Mouse (Mus musculus): Measurements from ENCODE around the gene Trim17. TPM values are rescaled to one million over a fixed set of nuclear protein-coding genes. Genes with fewer than 3 reads are reported as not detected.

Gene Trim17
- polyA plus RNA-seq, 1 experiment = 7.4 TPM

GRCm38 (mm10) chr11:58995061-58995806 is 40.7 kb downstream of the Trim17 start:
- TF ChIP-seq POLR2A (IDR thresholded peaks at IDR 0.05; ENCODE audit: extremely low read depth, insufficient read depth, low read length) = no peak
- TF ChIP-seq CTCF (IDR thresholded peaks at IDR 0.05; ENCODE audit: extremely low read depth, insufficient read depth, low read length) = no peak
- H3K4me3 ChIP-seq (ENCODE audit: insufficient read depth, low read length) = no peak overlapping the region; the same call in 1 of the 2 replicates
- H3K27ac ChIP-seq (ENCODE audit: insufficient read depth, low read length) = no peak overlapping the region
- peaks cover 1% of the 10 kb centered on the region; the same call in 1 of the 2 replicates for H3K4me1 ChIP-seq (ENCODE audit: control insufficient read depth, insufficient read depth, low read length)

GRCm38 (mm10) chr11:58995807-58996370 is 41.4 kb downstream of the Trim17 start:
- TF ChIP-seq POLR2A (IDR thresholded peaks at IDR 0.05; ENCODE audit: extremely low read depth, insufficient read depth, low read length) (no peak), CTCF (IDR thresholded peaks at IDR 0.05; ENCODE audit: extremely low read depth, insufficient read depth, low read length) (0 out of 2 replicates have a peak, but pooled peaks have one; percentile 8)
- Histone ChIP-seq H3K4me1 (ENCODE audit: control insufficient read depth, insufficient read depth, low read length) (peaks cover 1% of the 10 kb centered on the region; the same call in 1 of the 2 replicates), H3K4me3 (ENCODE audit: insufficient read depth, low read length) (no peak overlapping the region), H3K27ac (ENCODE audit: insufficient read depth, low read length) (no peak overlapping the region)

- TF ChIP-seq POLR2A (IDR thresholded peaks at IDR 0.05; ENCODE audit: extremely low read depth, insufficient read depth, low read length) (no peak), CTCF (IDR thresholded peaks at IDR 0.05; ENCODE audit: extremely low read depth, insufficient read depth, low read length) (no peak)
- Histone ChIP-seq H3K27ac (ENCODE audit: insufficient read depth, low read length) (no peak overlapping the region), H3K4me1 (ENCODE audit: control insufficient read depth, insufficient read depth, low read length) (peaks cover 1% of the 10 kb centered on the region; the same call in 1 of the 2 replicates), H3K4me3 (ENCODE audit: insufficient read depth, low read length) (no peak overlapping the region)
These were observed 43.1 kb downstream of the Trim17 start for GRCm38 (mm10) chr11:58997541-58997940.

- no peak for TF ChIP-seq CTCF (IDR thresholded peaks at IDR 0.05; ENCODE audit: extremely low read depth, insufficient read depth, low read length)
- TF ChIP-seq POLR2A (IDR thresholded peaks at IDR 0.05; ENCODE audit: extremely low read depth, insufficient read depth, low read length) = no peak
- H3K4me3 ChIP-seq (ENCODE audit: insufficient read depth, low read length) = no peak overlapping the region
- H3K4me1 ChIP-seq (ENCODE audit: control insufficient read depth, insufficient read depth, low read length) = peaks cover 1% of the 10 kb centered on the region; the same call in 1 of the 2 replicates
- H3K27ac ChIP-seq (ENCODE audit: insufficient read depth, low read length) = no peak overlapping the region
These were observed 44.7 kb downstream of the Trim17 start for GRCm38 (mm10) chr11:58999158-58999557.

- no peak for TF ChIP-seq POLR2A (IDR thresholded peaks at IDR 0.05; ENCODE audit: extremely low read depth, insufficient read depth, low read length)
- TF ChIP-seq CTCF (IDR thresholded peaks at IDR 0.05; ENCODE audit: extremely low read depth, insufficient read depth, low read length) = no peak
- no peak overlapping the region for H3K4me3 ChIP-seq (ENCODE audit: insufficient read depth, low read length)
- no peak overlapping the region for H3K27ac ChIP-seq (ENCODE audit: insufficient read depth, low read length)
- H3K4me1 ChIP-seq (ENCODE audit: control insufficient read depth, insufficient read depth, low read length) = peaks cover 1% of the 10 kb centered on the region; the same call in 1 of the 2 replicates
These were observed 45.3 kb downstream of the Trim17 start for GRCm38 (mm10) chr11:58999830-59000229.

GRCm38 (mm10) chr11:59000635-59001034 is 46.1 kb downstream of the Trim17 start:
- H3K27ac ChIP-seq (ENCODE audit: insufficient read depth, low read length) = no peak overlapping the region
- TF ChIP-seq CTCF (IDR thresholded peaks at IDR 0.05; ENCODE audit: extremely low read depth, insufficient read depth, low read length) = no peak
- no peak for TF ChIP-seq POLR2A (IDR thresholded peaks at IDR 0.05; ENCODE audit: extremely low read depth, insufficient read depth, low read length)
- H3K4me1 ChIP-seq (ENCODE audit: control insufficient read depth, insufficient read depth, low read length) = no peaks in the 10 kb centered on the region; the same call in 1 of the 2 replicates
- no peak overlapping the region for H3K4me3 ChIP-seq (ENCODE audit: insufficient read depth, low read length)

- TF ChIP-seq POLR2A (IDR thresholded peaks at IDR 0.05; ENCODE audit: extremely low read depth, insufficient read depth, low read length) = no peak
- Histone ChIP-seq H3K27ac (ENCODE audit: insufficient read depth, low read length) (no peak overlapping the region), H3K4me3 (ENCODE audit: insufficient read depth, low read length) (no peak overlapping the region), H3K4me1 (ENCODE audit: control insufficient read depth, insufficient read depth, low read length) (no peaks in the 10 kb centered on the region)
These were observed 48.0 kb downstream of the Trim17 start for GRCm38 (mm10) chr11:59002327-59003079.

- Histone ChIP-seq H3K27ac (ENCODE audit: insufficient read depth, low read length) (0 out of 2 replicates have a peak overlapping the region, but pooled peaks have one; percentile 1), H3K4me1 (ENCODE audit: control insufficient read depth, insufficient read depth, low read length) (peaks cover 3% of the 10 kb centered on the region; the same call in 1 of the 2 replicates), H3K4me3 (ENCODE audit: insufficient read depth, low read length) (no peak overlapping the region)
- peak; percentile 38; the same call in 1 of the 2 replicates for TF ChIP-seq CTCF (IDR thresholded peaks at IDR 0.05; ENCODE audit: extremely low read depth, insufficient read depth, low read length)
- TF ChIP-seq POLR2A (IDR thresholded peaks at IDR 0.05; ENCODE audit: extremely low read depth, insufficient read depth, low read length) = no peak
These were observed 60.6 kb downstream of the Trim17 start for GRCm38 (mm10) chr11:59015052-59015451.

Other genes starting within 250 kb of the Trim17 start
- gene Olfr318, start 230.7 kb upstream of the Trim17 start, polyA plus RNA-seq (2012; rRNA removed) = not detected in 2 replicates
- 0.21 and 0.27 TPM in 2 replicates for gene Olfr317, start 215.5 kb upstream of the Trim17 start, polyA plus RNA-seq (2012; rRNA removed)
- 1.6 and 2.3 TPM in 2 replicates for gene Olfr316, start 202.0 kb upstream of the Trim17 start, polyA plus RNA-seq (2012; rRNA removed)
- gene Olfr315, start 181.5 kb upstream of the Trim17 start, polyA plus RNA-seq (2012; rRNA removed) = not detected in 2 replicates
- gene Olfr314, start 171.7 kb upstream of the Trim17 start, polyA plus RNA-seq (2012; rRNA removed) = not detected in 2 replicates
- gene Fam183b, start 152.7 kb upstream of the Trim17 start, polyA plus RNA-seq (2012; rRNA removed) = 1.7 and 2.2 TPM in 2 replicates
- gene Olfr313, start 139.7 kb upstream of the Trim17 start, polyA plus RNA-seq (2012; rRNA removed) = not detected in 2 replicates
- not detected in 2 replicates for gene Olfr312, start 125.4 kb upstream of the Trim17 start, polyA plus RNA-seq (2012; rRNA removed)
- 0.06 TPM in 1 of 2 replicates, not detected in the other for gene Olfr311, start 115.4 kb upstream of the Trim17 start, polyA plus RNA-seq (2012; rRNA removed)
- gene Gm12258, start 107.5 kb upstream of the Trim17 start, polyA plus RNA-seq (2012; rRNA removed) = 18.2 and 21.5 TPM in 2 replicates
- gene 2810021J22Rik, start 87.5 kb upstream of the Trim17 start, polyA plus RNA-seq (2012; rRNA removed) = 5.7 and 5.9 TPM in 2 replicates
- 5.6 and 6.0 TPM in 2 replicates for gene Zfp39, start 50.5 kb upstream of the Trim17 start, polyA plus RNA-seq (2012; rRNA removed)
- not detected in 2 replicates for gene Btnl10, start 36.8 kb upstream of the Trim17 start, polyA plus RNA-seq (2012; rRNA removed)
- 567 and 588 TPM in 2 replicates for gene Rnf187, start 15.8 kb upstream of the Trim17 start, polyA plus RNA-seq (2012; rRNA removed)
- 101 and 112 TPM in 2 replicates for gene Hist3h2ba, start 5.8 kb upstream of the Trim17 start, polyA plus RNA-seq (2012; rRNA removed)
- gene Hist3h2a, start within 50 bp of the Trim17 start, polyA plus RNA-seq (2012; rRNA removed) = 40.1 and 42.8 TPM in 2 replicates
- gene Trim11, start 23.4 kb downstream of the Trim17 start, polyA plus RNA-seq (2012; rRNA removed) = 25.9 and 26.7 TPM in 2 replicates
- 2.2 TPM in 2 replicates for gene Obscn, start 181.7 kb downstream of the Trim17 start, polyA plus RNA-seq (2012; rRNA removed)
- gene Iba57, start 209.1 kb downstream of the Trim17 start, polyA plus RNA-seq (2012; rRNA removed) = 5.0 and 6.2 TPM in 2 replicates
- gene Gjc2, start 228.5 kb downstream of the Trim17 start, polyA plus RNA-seq (2012; rRNA removed) = 24.8 and 32.3 TPM in 2 replicates
- 278 and 287 TPM in 2 replicates for gene Guk1, start 237.5 kb downstream of the Trim17 start, polyA plus RNA-seq (2012; rRNA removed)
- 53.6 and 57.1 TPM in 2 replicates for gene Mrpl55, start 247.8 kb downstream of the Trim17 start, polyA plus RNA-seq (2012; rRNA removed)